ENCODE assay signal across 28 mouse cellular contexts in genomic region chr17:89449391-89449790, GRCm38 (mm10).
"Had no signal": no experiment of that assay in that cellular context is flagged by ENCODE, and none has a peak within 500 bp of the region (broad histone marks: within the 10 kb centered on the region; RNA-seq: fewer than 3 reads in every experiment).

No protein-coding gene starts in this region.

- H3K4me3 ChIP-seq: embryonic facial prominence, embryonic 10.5 days; embryonic facial prominence, embryonic 12.5 days; embryonic facial prominence, embryonic 13.5 days; embryonic facial prominence, embryonic 15.5 days; erythroblast, embryonic 14.5 days; forebrain, embryonic 10.5 days; forebrain, embryonic 12.5 days; forebrain, embryonic 13.5 days; forebrain, embryonic 15.5 days; gastrocnemius, adult 2 months had no signal

- DNase-seq: cerebellum, adult 2 months; cerebellum, adult 8-10 months; cerebellum, adult 9-10 months; cerebellum, adult 9-11 months; cerebellum, postnatal 10 days; cerebellum, postnatal 14 days; cerebellum, postnatal 25 days; cerebellum, postnatal 36 days; embryo, embryonic 11 days; forebrain, postnatal 0 days; gastrocnemius, adult 2 months; gastrocnemius, postnatal 10 days; gastrocnemius, postnatal 14 days; gastrocnemius, postnatal 25 days; gastrocnemius, postnatal 36 days; heart, adult 11 months; heart, adult 18-20 months had no signal

- ATAC-seq: forebrain, embryonic 13.5 days; forebrain, embryonic 14.5 days; forebrain, embryonic 15.5 days; forebrain, embryonic 16.5 days; forebrain, postnatal 0 days had no signal

- H3K4me2 ChIP-seq: embryonic facial prominence, embryonic 12.5 days; embryonic facial prominence, embryonic 13.5 days; embryonic facial prominence, embryonic 15.5 days; forebrain, embryonic 12.5 days; forebrain, embryonic 13.5 days; forebrain, embryonic 15.5 days had no signal

- H3K4me1 ChIP-seq: embryonic facial prominence, embryonic 10.5 days; embryonic facial prominence, embryonic 12.5 days; embryonic facial prominence, embryonic 13.5 days; embryonic facial prominence, embryonic 15.5 days; forebrain, embryonic 10.5 days; forebrain, embryonic 12.5 days; forebrain, embryonic 13.5 days; forebrain, embryonic 15.5 days had no signal

- H3K9ac ChIP-seq: embryonic facial prominence, embryonic 12.5 days; embryonic facial prominence, embryonic 13.5 days; embryonic facial prominence, embryonic 15.5 days; forebrain, embryonic 12.5 days; forebrain, embryonic 13.5 days; forebrain, embryonic 15.5 days; forebrain, postnatal 0 days had no signal

- H3K27ac ChIP-seq: embryonic facial prominence, embryonic 10.5 days; embryonic facial prominence, embryonic 12.5 days; embryonic facial prominence, embryonic 13.5 days; embryonic facial prominence, embryonic 15.5 days; forebrain, embryonic 10.5 days; forebrain, embryonic 12.5 days; forebrain, embryonic 13.5 days; forebrain, embryonic 15.5 days; gastrocnemius, adult 2 months had no signal

- H3K9me3 ChIP-seq: embryonic facial prominence, embryonic 10.5 days; embryonic facial prominence, embryonic 12.5 days; embryonic facial prominence, embryonic 13.5 days; embryonic facial prominence, embryonic 15.5 days; forebrain, embryonic 10.5 days; forebrain, embryonic 12.5 days; forebrain, embryonic 13.5 days; forebrain, embryonic 15.5 days had no signal

- H3K27me3 ChIP-seq: embryonic facial prominence, embryonic 12.5 days; embryonic facial prominence, embryonic 13.5 days; embryonic facial prominence, embryonic 15.5 days; forebrain, embryonic 12.5 days; forebrain, embryonic 13.5 days; forebrain, embryonic 15.5 days had no signal

- H3K36me3 ChIP-seq: embryonic facial prominence, embryonic 10.5 days; embryonic facial prominence, embryonic 12.5 days; embryonic facial prominence, embryonic 13.5 days; embryonic facial prominence, embryonic 15.5 days; forebrain, embryonic 10.5 days; forebrain, embryonic 12.5 days; forebrain, embryonic 15.5 days had no signal
